8 mouse cellular contexts compared by ENCODE assay signal in the genomic region with DNA sequence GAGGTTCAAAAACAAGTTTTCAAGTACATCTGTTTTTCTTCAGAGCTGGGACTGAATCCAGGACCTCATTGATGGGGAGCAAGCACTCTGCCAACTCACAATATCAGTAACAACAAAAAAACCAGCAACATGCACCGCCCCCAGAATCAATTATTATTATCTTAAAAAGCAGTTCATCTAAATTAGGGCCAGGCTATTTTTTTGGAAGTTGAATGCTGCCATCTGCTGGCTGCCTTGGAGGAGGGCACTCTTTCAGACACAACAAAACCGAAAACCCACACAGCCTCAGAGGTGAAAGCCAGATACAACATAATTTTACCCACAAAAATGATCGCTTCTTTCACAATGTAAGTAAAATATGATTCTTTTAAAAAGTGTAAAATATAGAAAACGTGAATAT.
A peak's percentile ranks its signal among the peaks of the same experiment; 100 is the strongest.
DNase-seq lines count a peak whose midpoint lies in the region; ATAC-seq lines count a peak whose summit lies in the region.

No protein-coding gene starts in this region.

- no peak for ATAC-seq in cerebellum, adult (ENCODE audit: insufficient number of reproducible peaks, low FRiP score, low TSS enrichment)
- no peak for ATAC-seq in monocyte, adult 5-6 weeks (replicated peaks; ENCODE audit: insufficient number of reproducible peaks, low FRiP score, low TSS enrichment, poor library complexity, severe bottlenecking)

- DNase-seq in cerebellum, adult 18-20 months = peak; percentile 12 to 50
- peak; percentile 1 for DNase-seq in ovary, postnatal 10 days (ENCODE audit: low spot score)
- no peak for DNase-seq in ovary, adult 18-20 months (ENCODE audit: low spot score)
- DNase-seq in embryo, embryonic 11 days = peak; percentile 23
- DNase-seq in layer of hippocampus, adult 9-10 months (ENCODE audit: low spot score) = peak; percentile 26
- DNase-seq in lung, postnatal 14 days = peak; percentile 29
